9 mouse cellular contexts compared by ENCODE assay signal in genomic region chr7:101323141-101323594, GRCm38 (mm10). TPM values are rescaled to one million over a fixed set of nuclear protein-coding genes. Genes with fewer than 3 reads are reported as not detected.
DNase-seq lines count a peak whose midpoint lies in the region; ATAC-seq and TF ChIP-seq lines count a peak whose summit lies in the region.
"Had no signal": no experiment of that assay in that cellular context is flagged by ENCODE, and none has a peak within 500 bp of the region (broad histone marks: within the 10 kb centered on the region; RNA-seq: fewer than 3 reads in every experiment).

No protein-coding gene starts in this region.

- H3K9me3 ChIP-seq in heart, embryonic 14.5 days (ENCODE audit: control insufficient read depth, low read length) = no peaks in the 10 kb centered on the region
- no peaks in the 10 kb centered on the region for H3K9me3 ChIP-seq in MEL (replicated peaks; ENCODE audit: insufficient read depth, low read length)
- H3K9me3 ChIP-seq in erythroblast, embryonic 14.5 days (ENCODE audit: control insufficient read depth, low read length) = no peaks in the 10 kb centered on the region
- no peaks in the 10 kb centered on the region for H3K9me3 ChIP-seq in liver, embryonic 11.5 days (ENCODE audit: control insufficient read depth, low read length)

- no peak overlapping the region for H3K27ac ChIP-seq in heart, embryonic 14.5 days (replicated peaks in 1 of 2; ENCODE audit: control insufficient read depth in 1 of 2, insufficient read depth in 1 of 2, low read depth in 2 of 2, low read length in 2 of 2)
- no peak overlapping the region for H3K27ac ChIP-seq in MEL (ENCODE audit: control insufficient read depth, low read depth, low read length)
- H3K27ac ChIP-seq in liver, embryonic 11.5 days (ENCODE audit: low read depth, low read length) = peak overlapping the region; percentile 74; the same call in 1 of the 2 replicates

- no peak for TF ChIP-seq RAD21 in MEL (IDR thresholded peaks at IDR 0.05; ENCODE audit: low read depth, low read length)

- no peaks in the 10 kb centered on the region; the same call in 1 of the 2 replicates for H3K79me2 ChIP-seq in MEL (ENCODE audit: control insufficient read depth, insufficient read depth, low read length, poor library complexity)

- H3K4me3 ChIP-seq in heart, embryonic 14.5 days (ENCODE audit: control insufficient read depth in 1 of 2, insufficient read depth in 1 of 2, low read depth in 1 of 2, low read length in 2 of 2) = no peak overlapping the region; a peak in 1 of 4 replicates
- no peak overlapping the region for H3K4me3 ChIP-seq in MEL (ENCODE audit: control insufficient read depth in 1 of 2, insufficient read depth in 1 of 2, low read depth in 2 of 2, low read length in 2 of 2)
- peak overlapping the region; percentile 80 for H3K4me3 ChIP-seq in erythroblast, embryonic 14.5 days (replicated peaks)
- peak overlapping the region; percentile 76 for H3K4me3 ChIP-seq in liver, embryonic 11.5 days (ENCODE audit: low read depth, low read length)

- no peaks in the 10 kb centered on the region; the same call in 1 of the 2 replicates for H3K27me3 ChIP-seq in heart, embryonic 14.5 days (ENCODE audit: control insufficient read depth, insufficient read depth, low read length)
- no peaks in the 10 kb centered on the region for H3K27me3 ChIP-seq in MEL (ENCODE audit: control insufficient read depth in 1 of 2, insufficient read depth in 2 of 2, low read length in 2 of 2)
- peaks cover 7% of the 10 kb centered on the region for H3K27me3 ChIP-seq in erythroblast, embryonic 14.5 days (ENCODE audit: control insufficient read depth)
- H3K27me3 ChIP-seq in liver, embryonic 11.5 days (replicated peaks; ENCODE audit: control insufficient read depth, insufficient read depth, low read length) = no peaks in the 10 kb centered on the region

- no peak for ATAC-seq in heart, embryonic 14.5 days (ENCODE audit: insufficient number of reproducible peaks, insufficient read depth, low FRiP score, low read depth)
- ATAC-seq in liver, embryonic 11.5 days (replicated peaks; ENCODE audit: low FRiP score) = peak; percentile 45
- ATAC-seq: CD4-positive, CD25-positive, alpha-beta regulatory T cell, adult 4 months had no signal

- TF ChIP-seq CTCF in MEL (IDR thresholded peaks at IDR 0.05 in 2 of 3, conservative IDR thresholded peaks at IDR 0.05 in 1 of 3; ENCODE audit: control insufficient read depth in 1 of 3, insufficient read depth in 1 of 3, low read depth in 2 of 3, low read length in 3 of 3, poor library complexity in 1 of 3, severe bottlenecking in 1 of 3) = no peak

- no peak for TF ChIP-seq POLR2A in MEL (IDR thresholded peaks at IDR 0.05; ENCODE audit: control insufficient read depth in 1 of 2, insufficient read depth in 1 of 2, low read depth in 1 of 2, low read length in 2 of 2, poor library complexity in 1 of 2)

- H3K4me2 ChIP-seq in heart, embryonic 14.5 days (ENCODE audit: low read length) = peak overlapping the region; percentile 99; the same call in 1 of the 2 replicates
- H3K4me2 ChIP-seq in liver, embryonic 11.5 days = peak overlapping the region; percentile 99

- WGBS in heart, embryonic 14.5 days = 66% methylated on average over 4 of the region's 4 CpGs
- 47% methylated on average over 4 of the region's 4 CpGs for WGBS in liver, embryonic 11.5 days

- DNase-seq in heart, postnatal 4 days = no peak
- DNase-seq in MEL (ENCODE audit: low read depth, low spot score) = peak; percentile 74
- no peak for DNase-seq in liver, embryonic 11.5 days (ENCODE audit: low spot score)
- DNase-seq in c-Kit-positive CD71-positive TER-119-positive erythroid progenitor cells, embryonic 14.5 days (ENCODE audit: low spot score) = no peak
- no peak for DNase-seq in gastrocnemius, postnatal 10 days
- no peak for DNase-seq in urinary bladder, postnatal 10 days (ENCODE audit: low spot score)

- no peaks in the 10 kb centered on the region for H3K36me3 ChIP-seq in heart, embryonic 14.5 days (ENCODE audit: control insufficient read depth, insufficient read depth, low read length)
- no peaks in the 10 kb centered on the region; a peak in 1 of 4 replicates for H3K36me3 ChIP-seq in MEL (ENCODE audit: control insufficient read depth in 1 of 2, insufficient read depth in 2 of 2, low read length in 2 of 2)
- peaks cover 41% of the 10 kb centered on the region for H3K36me3 ChIP-seq in erythroblast, embryonic 14.5 days (ENCODE audit: control insufficient read depth)
- H3K36me3 ChIP-seq in liver, embryonic 11.5 days (ENCODE audit: control insufficient read depth, insufficient read depth, low read length) = no peaks in the 10 kb centered on the region

- H3K4me1 ChIP-seq in heart, embryonic 14.5 days (ENCODE audit: control insufficient read depth in 2 of 2, insufficient read depth in 2 of 2, low read length in 2 of 2) = peaks cover 14 to 15% of the 10 kb centered on the region in 2 experiments
- peaks cover 2 to 25% of the 10 kb centered on the region in 2 experiments for H3K4me1 ChIP-seq in MEL (ENCODE audit: control insufficient read depth in 1 of 2, insufficient read depth in 2 of 2, low read length in 2 of 2)
- H3K4me1 ChIP-seq in erythroblast, embryonic 14.5 days (ENCODE audit: control insufficient read depth) = peaks cover 70% of the 10 kb centered on the region
- H3K4me1 ChIP-seq in liver, embryonic 11.5 days (replicated peaks; ENCODE audit: control insufficient read depth, insufficient read depth, low read length) = peaks cover 58% of the 10 kb centered on the region

- TF ChIP-seq EP300 in MEL (IDR thresholded peaks at IDR 0.05; ENCODE audit: low read depth in 1 of 2, low read length in 2 of 2) = peak in 1 of 2 experiments; percentile 57; a peak in 3 of 4 replicates

- no peak overlapping the region for H3K9ac ChIP-seq in heart, embryonic 14.5 days (ENCODE audit: low read length)
- H3K9ac ChIP-seq in MEL (ENCODE audit: control insufficient read depth, low read depth, low read length, poor library complexity, severe bottlenecking) = no peak overlapping the region
- peak overlapping the region; percentile 4; the same call in 1 of the 2 replicates for H3K9ac ChIP-seq in liver, embryonic 11.5 days (ENCODE audit: low read depth, low read length)

TF ChIP-seq in MEL, 35 proteins besides CTCF, POLR2A, EP300 and RAD21 (continues in another document):
- TF ChIP-seq NRF1 (IDR thresholded peaks at IDR 0.05; ENCODE audit: insufficient read depth, low read depth, low read length, poor library complexity, severe bottlenecking) (no peak), UBTF (IDR thresholded peaks at IDR 0.05; ENCODE audit: borderline replicate concordance, insufficient read depth, low read depth, low read length) (no peak), GABPA (IDR thresholded peaks at IDR 0.05; ENCODE audit: low read depth, low read length) (no peak), RCOR1 (IDR thresholded peaks at IDR 0.05; ENCODE audit: low read depth, low read length) (no peak), MYC (IDR thresholded peaks at IDR 0.05; ENCODE audit: low read depth, low read length) (no peak), MEF2A (IDR thresholded peaks at IDR 0.05; ENCODE audit: extremely low read depth, insufficient replicate concordance, low read depth, low read length, poor library complexity, severe bottlenecking) (no peak), BHLHE40 (IDR thresholded peaks at IDR 0.05; ENCODE audit: borderline replicate concordance, low read depth, low read length) (peak; percentile 47; the same call in 1 of the 2 replicates), TAL1 (IDR thresholded peaks at IDR 0.05; ENCODE audit: low read length) (peak; percentile 35), MAFK (IDR thresholded peaks at IDR 0.05; ENCODE audit: borderline replicate concordance, low read depth, low read length) (no peak), ETS1 (IDR thresholded peaks at IDR 0.05; ENCODE audit: low read depth, low read length) (peak; percentile 56; the same call in 1 of the 2 replicates), NELFE (IDR thresholded peaks at IDR 0.05; ENCODE audit: low read depth, low read length) (no peak), TCF12 (IDR thresholded peaks at IDR 0.05; ENCODE audit: low read depth, low read length) (peak; percentile 45; the same call in 1 of the 2 replicates), USF1 (IDR thresholded peaks at IDR 0.05; ENCODE audit: low read depth, low read length) (no peak), ZC3H11A (IDR thresholded peaks at IDR 0.05; ENCODE audit: low read depth, low read length) (no peak), USF2 (IDR thresholded peaks at IDR 0.05; ENCODE audit: borderline replicate concordance in 1 of 2, insufficient read depth in 1 of 2, low read depth in 1 of 2, low read length in 2 of 2) (no peak)

RNA-seq across cellular contexts. Expression of gene Stard10, which starts 6.3 kb away (rescaled TPM):
- 41.9 and 61.7 TPM in 2 replicates for polyA plus RNA-seq in heart, embryonic 14.5 days (2014; fragmentation: Nextera tagmentation; extraction: Ambion mirVana)
- total RNA-seq in heart, postnatal 4 days (2021) = 10 to 100 TPM; 45.6 to 53.6 TPM
- 6.6 and 9.3 TPM in 2 replicates for total RNA-seq in MEL (2012; rRNA removed)
- polyA plus RNA-seq in MEL (2012; ENCODE audit: insufficient read depth in 1 of 2, insufficient read length in 2 of 2, low read depth in 1 of 2, low replicate concordance in 2 of 2, missing spikeins in 1 of 2) = 10 to 100 TPM in 1 of 2 experiments, not detected in 1; 17.9 TPM
- 63.0 and 74.9 TPM in 2 replicates for polyA plus RNA-seq in erythroblast, embryonic 14.5 days (2012)
- polyA plus RNA-seq in liver, embryonic 11.5 days (2014; fragmentation: Nextera tagmentation; extraction: Ambion mirVana) = 86.4 and 93.9 TPM in 2 replicates
- total RNA-seq in gastrocnemius, postnatal 10 days (2021) = 10 to 100 TPM; 16.0 to 16.3 TPM

RNA-seq across cellular contexts. Expression of gene Atg16l2, which starts 21.1 kb away (rescaled TPM):
- polyA plus RNA-seq in heart, embryonic 14.5 days (2014; fragmentation: Nextera tagmentation; extraction: Ambion mirVana) = 21.3 and 25.5 TPM in 2 replicates
- 10 to 100 TPM; 13.0 to 16.0 TPM for total RNA-seq in heart, postnatal 4 days (2021)
- 7.1 and 7.9 TPM in 2 replicates for total RNA-seq in MEL (2012; rRNA removed)
- 1 to 10 TPM in 1 of 2 experiments, not detected in 1; 8.8 TPM for polyA plus RNA-seq in MEL (2012; ENCODE audit: insufficient read depth in 1 of 2, insufficient read length in 2 of 2, low read depth in 1 of 2, low replicate concordance in 2 of 2, missing spikeins in 1 of 2)
- 0.11 and 0.17 TPM in 2 replicates for polyA plus RNA-seq in erythroblast, embryonic 14.5 days (2012)
- polyA plus RNA-seq in liver, embryonic 11.5 days (2014; fragmentation: Nextera tagmentation; extraction: Ambion mirVana) = 5.7 and 6.4 TPM in 2 replicates
- 10 to 100 TPM in 1 of 2 experiments, 1 to 10 TPM in 1; 5.4 to 10.0 TPM for total RNA-seq in gastrocnemius, postnatal 10 days (2021)

RNA-seq across cellular contexts. Expression of gene Arap1, which starts 24.7 kb away (rescaled TPM):
- 26.7 and 29.2 TPM in 2 replicates for polyA plus RNA-seq in heart, embryonic 14.5 days (2014; fragmentation: Nextera tagmentation; extraction: Ambion mirVana)
- 10 to 100 TPM; 44.5 to 44.8 TPM for total RNA-seq in heart, postnatal 4 days (2021)
- total RNA-seq in MEL (2012; rRNA removed) = 13.6 and 14.6 TPM in 2 replicates
- 10 to 100 TPM in 1 of 2 experiments, not detected in 1; 27.1 TPM for polyA plus RNA-seq in MEL (2012; ENCODE audit: insufficient read depth in 1 of 2, insufficient read length in 2 of 2, low read depth in 1 of 2, low replicate concordance in 2 of 2, missing spikeins in 1 of 2)
- 0.68 and 1.1 TPM in 2 replicates for polyA plus RNA-seq in erythroblast, embryonic 14.5 days (2012)
- polyA plus RNA-seq in liver, embryonic 11.5 days (2014; fragmentation: Nextera tagmentation; extraction: Ambion mirVana) = 33.8 and 33.9 TPM in 2 replicates
- 10 to 100 TPM; 23.1 to 32.4 TPM for total RNA-seq in gastrocnemius, postnatal 10 days (2021)

Comparison
In these comparisons a context has a peak if more than half of its experiments do, and no peak if none do; other contexts are left out.
1. H3K4me3 ChIP-seq: peak in erythroblast, embryonic 14.5 days (single experiment) and liver, embryonic 11.5 days (single experiment); none in heart, embryonic 14.5 days (0 of 2) and MEL (0 of 2).